Mouse (Mus musculus): Measurements from ENCODE around the gene Asf1b.

Asf1b gene

DNA sequence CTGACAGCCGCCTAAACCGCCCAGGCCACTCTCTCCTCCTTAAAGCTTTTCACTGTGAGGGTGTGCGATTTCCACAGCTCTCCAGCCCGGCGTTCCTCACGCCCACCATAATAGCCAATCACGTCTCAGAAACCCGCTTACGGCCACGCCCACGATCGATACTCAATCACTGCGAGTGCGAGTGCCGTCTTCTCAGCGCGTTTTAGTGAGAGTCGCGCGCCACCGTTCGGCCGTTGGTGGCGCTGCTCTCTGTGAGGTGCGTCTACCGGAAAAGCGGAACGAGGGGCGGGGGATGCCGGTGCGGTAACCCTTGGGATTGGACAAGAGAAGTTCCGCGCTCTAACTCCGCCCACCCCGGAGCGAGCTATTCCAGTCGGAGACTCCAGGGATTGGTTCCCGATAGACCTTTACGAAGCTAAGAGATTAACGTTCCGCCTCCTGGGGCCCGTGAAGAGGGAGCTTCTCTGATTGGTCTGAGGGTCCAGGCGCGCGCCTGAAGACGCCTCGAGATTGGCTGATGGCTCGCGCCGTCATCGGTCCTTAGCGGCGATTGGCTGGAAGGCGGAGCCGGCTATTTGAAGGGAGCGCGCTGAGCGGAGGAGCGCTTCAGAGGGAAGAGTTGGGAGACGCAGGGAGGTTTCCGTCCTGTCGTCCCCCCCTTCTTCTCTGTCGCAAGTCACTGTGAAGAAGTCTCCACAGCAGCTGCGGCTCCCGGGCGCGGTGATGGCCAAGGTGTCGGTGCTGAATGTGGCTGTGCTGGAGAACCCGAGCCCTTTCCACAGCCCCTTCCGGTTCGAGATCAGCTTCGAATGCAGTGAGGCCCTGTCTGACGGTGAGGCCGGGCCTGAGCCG, at the start of gene Asf1b, which contains the start of gene Gm10644:
TSS of gene Asf1b (plus strand) at position 402 of the 852 bp plus-strand sequence.
TSS of gene Gm10644 (minus strand) at position 100 of the 852 bp plus-strand sequence.
- DNase-seq, result peak; percentile 100

DNA sequence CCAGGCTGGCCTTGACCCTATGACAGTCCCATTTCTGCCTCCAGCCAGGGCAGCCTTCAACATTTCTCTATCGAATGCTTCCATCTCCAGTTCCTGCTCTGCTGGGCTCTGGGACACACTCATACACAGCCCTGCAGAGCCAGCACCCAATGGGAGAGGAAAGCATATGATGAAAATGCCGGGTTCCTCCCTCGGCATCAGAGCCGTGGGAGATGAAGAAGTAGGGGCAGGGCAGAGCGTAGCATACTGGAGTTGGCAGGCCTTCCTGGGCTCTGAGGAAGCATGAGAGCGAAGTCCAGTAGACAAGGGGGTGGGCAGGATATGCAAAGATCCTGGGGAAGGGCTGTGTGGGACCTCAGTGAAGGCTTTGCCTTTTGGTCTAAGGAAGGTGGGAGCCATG, 46.7 kb upstream of the Asf1b start:
- no peak for DNase-seq

DNA sequence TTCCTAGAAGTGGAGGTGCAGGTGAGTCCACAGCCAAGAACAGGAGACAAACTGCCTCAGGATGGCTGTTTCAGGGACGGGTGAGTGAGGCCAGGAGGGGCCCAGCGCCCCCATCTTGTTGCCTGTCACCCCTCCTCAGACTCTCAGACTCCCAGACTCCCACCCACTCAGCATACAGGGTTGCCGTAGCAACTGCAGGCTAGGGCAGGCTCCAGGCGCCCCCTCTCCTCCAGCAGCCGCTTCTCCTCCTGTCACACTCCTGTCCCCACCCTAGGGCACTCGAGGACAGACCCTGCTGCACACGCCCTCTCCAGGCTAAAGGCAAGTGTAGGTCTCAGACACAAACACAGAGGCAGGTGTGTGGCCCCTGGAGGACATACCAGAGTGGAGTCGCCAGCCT, 46.0 kb upstream of the Asf1b start:
- DNase-seq, result no peak

DNA sequence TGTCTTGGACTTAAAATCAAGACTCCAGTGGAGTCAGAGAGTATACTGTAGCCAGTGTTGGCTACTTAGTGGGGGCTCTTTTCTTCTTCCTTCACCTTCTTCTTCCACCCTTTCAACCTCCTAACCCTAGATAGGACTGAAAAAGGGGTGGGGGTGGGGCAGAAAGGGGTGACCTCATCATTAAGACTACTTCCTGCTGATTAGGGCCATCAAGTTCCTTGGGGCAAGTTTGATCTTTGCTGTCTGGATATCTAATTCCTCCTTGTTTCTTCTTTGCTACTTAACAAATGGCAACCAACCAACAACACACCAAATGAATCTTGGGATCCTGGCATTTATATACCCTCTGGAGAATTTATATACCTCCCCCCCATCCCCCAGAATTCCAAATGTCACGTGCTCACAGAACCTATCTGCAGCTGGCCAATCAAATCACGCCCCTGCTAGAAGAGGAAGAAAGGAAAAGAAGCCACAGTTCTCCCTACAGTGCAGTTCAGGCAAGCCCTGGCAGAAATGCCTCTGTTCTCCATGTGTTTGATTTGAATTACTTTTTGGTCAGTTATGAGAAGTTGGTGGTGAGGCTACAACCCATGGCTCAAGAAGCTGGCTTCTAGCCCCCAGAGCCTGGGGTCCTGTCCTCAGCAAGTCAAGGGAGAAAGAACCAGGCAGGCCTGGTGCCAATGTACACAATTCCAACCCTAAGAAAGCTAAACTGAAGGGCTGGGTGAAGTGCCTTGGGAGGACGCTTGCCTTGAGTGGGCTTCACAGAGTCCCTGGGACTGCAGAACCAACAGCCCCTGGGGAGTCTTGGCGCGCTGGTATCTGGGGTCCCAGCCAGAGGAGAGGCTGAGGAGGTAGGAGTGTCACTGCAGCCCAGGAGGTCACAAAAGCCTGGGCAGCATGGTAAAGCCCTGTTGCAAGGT, 43.2 kb upstream of the Asf1b start:
- DNase-seq, result no peak

DNA sequence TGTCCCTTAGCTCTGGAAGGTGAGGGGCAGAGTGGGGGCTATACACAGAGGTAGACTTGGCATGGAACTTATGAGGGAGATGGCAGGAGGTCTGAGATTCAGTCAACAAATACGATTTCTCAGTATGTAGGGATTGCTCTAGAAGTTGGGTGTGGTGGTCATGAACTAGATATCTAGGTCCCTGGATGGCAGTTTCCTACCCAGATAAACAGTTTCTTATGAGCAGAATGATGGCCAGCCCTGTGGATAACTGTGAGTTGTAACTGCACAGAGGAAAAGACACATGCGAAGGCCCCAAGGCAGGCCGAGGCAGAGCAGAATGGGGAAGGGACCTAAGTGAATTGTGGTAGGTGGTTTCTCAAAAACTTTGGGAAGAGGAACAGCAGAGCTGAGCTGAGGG, 41.1 kb upstream of the Asf1b start:
- no peak for DNase-seq

DNA sequence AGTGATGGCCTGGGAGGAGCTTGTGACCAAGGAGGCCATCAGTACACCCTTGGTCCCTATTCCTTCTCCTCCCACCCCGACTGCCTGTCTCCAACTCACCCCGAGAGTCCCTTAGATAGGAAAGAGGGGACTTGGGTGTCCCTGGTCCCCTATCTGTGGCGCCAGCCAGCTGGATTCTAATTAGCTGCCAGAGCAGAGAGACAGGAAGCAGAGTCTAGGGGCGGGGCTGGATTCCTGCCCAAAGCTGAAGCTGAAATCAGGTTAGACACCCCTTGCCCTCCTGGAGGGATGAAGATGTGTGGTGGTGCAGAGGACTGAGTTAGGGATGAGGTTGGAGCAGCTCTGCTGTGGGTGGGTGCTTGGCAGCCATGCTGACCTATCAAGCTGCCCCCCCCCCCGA, 40.4 kb upstream of the Asf1b start:
- DNase-seq, result no peak

DNA sequence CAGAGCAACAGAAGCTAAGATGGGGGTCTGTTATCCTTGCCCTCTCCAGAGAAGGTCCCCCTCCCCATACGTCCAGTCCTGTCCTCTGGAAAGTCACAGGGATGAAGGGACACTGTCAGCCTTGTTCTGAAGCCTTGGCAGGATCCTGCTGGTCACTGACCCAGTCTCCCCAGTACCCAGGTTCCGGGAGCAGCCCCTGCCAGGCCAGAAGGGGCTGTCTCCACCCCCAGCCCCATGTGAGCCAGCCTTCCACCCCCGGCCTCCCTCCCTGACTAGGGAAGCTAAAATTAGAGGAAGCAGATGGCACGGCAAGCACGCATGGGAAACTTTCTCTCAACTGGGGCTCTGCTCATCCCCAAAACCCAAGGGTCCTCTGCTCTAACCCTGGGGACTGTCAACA, 39.3 kb upstream of the Asf1b start:
- no peak for DNase-seq

DNA sequence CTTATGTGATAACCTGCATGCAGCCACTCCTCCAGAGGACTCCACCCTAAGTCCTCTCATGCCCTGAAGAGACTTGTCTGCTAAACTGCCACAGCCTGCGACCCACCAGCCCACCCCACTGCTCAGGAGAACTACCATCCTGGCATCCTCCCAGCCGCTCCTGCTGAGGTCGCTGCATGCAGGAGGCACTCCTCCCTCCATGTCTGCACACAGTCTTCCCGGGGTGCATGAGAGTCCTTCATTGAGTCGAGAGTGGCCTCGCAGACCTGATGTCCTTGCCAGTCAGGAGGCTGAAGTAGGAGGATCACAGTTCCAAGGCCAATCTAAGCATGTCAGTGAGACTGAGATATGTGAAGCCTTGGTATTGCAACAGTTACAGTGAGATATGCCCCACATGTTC, 37.7 kb upstream of the Asf1b start:
- DNase-seq, result no peak

DNA sequence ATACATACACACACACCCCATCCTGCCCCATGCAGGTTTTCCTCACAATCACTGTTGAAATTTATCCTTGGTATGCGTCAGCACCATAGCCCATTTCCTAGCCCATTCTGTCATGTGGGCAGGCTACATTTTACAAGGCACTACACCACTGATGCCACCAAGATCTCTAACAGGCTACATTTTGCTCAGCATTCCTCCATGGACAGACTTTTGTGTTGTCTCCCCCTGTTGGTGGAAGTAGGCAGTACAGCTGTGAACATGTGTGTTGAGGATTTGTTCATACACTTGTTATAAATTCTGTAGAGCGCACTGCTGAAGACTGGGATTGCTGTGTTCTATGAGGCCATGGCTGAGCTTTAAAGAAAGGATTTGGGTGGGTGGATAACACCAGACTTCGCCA, 33.7 kb upstream of the Asf1b start:
- peak; percentile 36 for DNase-seq

DNA sequence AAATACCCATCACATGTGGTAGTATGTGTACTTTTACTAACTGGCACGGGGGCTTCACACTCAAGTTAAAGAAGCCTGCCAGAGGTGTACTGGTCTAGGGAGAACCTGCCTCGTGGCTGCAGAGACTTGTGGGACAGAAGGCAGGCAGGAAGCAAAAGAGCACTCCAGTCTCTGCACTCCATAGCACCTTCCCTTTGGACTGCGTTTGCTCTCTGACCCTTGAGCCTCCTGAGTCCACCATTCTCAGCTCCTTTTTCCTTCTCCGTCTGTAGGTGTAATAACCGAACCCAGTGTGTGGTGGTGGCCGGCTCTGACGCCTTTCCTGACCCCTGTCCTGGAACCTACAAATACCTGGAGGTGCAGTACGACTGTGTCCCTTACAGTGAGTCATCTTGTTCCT, 32.6 kb upstream of the Asf1b start:
- no peak for DNase-seq

DNA sequence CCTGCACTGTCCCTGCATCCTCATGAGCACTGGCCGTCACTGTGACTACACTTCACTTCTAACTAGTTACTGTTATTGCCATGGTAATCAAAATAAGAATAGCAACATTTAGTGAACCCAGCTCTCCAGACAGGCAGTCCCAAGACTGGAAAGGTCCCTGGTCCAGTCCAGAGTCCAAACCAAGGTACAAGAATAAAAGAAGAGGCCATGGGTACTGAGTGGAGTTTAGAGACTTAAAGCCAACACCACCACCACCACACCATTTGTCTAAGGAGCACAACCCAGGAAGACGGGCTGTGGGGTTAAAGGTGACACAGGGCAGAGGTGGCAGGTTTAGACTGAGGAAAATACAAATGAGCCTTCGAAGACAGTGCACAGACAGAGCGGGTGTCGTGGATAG, 30.7 kb upstream of the Asf1b start:
- peak; percentile 57 for DNase-seq

DNA sequence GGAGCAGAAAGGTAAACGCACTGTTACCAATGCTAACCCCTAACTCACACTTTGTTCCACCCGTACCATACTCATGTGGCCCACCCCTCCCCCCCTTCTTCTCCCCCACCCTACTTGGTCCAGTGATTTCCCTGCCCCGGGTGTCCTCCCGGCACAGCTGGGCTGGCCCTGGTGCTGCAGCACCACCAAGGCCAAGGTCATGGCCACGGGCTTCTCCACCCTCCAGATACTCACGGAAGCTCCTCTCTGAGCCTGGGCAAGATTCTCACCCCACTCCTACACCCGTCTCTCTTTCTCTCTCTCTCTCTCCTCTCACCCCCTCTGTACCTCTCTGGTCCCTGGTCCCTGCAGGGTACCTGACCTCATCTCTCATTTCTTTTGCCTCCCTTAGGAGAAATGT, 29.0 kb upstream of the Asf1b start:
- no peak for DNase-seq

DNA sequence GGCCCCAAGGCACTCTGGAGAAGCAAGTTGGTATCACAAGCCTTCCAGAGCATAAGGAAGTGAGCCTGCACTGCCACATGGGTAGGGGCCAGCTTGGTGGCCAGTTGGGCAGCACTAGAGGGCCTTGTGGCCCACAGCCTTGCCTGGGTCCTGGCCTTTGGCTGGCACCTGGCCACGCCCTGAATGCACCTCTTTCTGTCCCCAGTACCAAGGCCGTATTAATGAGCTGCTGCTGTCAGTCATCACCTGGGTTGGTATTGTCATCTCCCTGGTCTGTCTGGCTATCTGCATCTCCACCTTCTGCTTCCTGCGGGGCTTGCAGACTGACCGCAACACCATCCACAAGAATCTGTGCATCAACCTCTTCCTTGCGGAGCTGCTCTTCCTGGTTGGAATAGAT, 21.1 kb upstream of the Asf1b start:
- no peak for DNase-seq

DNA sequence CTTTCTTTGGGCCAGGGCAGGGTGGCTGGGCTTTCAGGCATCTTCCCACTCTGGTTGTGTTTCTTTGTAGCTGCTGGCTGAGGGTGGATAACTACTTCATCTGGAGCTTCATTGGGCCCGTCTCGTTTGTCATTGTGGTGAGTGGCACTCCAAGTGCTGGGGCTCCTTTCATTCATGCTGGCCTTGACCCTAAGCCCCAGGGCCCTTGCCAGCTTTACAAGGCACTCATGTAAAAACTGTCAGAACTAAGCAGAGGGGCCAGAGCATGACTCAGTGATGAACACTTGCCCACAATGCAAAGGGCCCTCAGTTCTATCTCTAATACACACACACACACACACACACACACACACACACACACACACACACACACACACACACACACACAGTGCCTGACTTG, 20.3 kb upstream of the Asf1b start:
- DNase-seq, result no peak

DNA sequence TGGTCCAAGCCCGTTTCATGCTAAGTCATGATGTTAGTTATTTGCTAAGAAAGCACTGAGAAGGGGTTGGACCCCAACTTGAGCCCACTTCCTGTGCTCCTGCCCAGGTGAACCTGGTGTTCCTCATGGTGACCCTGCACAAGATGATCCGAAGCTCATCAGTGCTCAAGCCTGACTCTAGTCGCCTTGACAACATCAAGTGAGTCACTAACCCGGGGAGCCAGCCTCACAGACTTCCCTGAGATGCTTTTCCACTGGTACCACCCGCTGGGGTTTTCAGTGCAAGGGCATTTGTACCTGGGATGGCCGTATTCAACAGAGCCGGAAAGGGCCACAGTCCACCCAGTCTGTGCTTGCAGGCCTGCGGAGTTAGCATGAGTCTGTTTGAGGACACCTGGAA, 19.9 kb upstream of the Asf1b start:
- DNase-seq, result no peak

DNA sequence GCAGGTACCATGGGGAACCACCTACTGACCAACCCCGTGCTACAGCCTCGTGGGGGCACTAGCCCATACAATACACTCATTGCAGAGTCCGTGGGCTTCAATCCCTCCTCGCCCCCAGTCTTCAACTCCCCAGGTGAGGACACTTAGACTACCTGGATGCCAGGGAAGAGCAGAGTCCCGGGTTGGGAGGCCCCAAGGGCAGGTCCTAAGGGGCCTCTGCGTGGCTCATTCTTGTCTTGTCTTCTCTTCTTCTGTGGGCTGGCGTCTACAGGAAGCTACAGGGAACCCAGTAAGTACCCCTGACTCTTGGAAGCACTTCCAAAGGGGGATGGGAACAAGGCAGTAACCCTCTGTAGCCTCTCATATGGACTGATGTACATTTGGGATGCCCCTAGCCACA, 17.7 kb upstream of the Asf1b start:
- DNase-seq, result no peak

DNA sequence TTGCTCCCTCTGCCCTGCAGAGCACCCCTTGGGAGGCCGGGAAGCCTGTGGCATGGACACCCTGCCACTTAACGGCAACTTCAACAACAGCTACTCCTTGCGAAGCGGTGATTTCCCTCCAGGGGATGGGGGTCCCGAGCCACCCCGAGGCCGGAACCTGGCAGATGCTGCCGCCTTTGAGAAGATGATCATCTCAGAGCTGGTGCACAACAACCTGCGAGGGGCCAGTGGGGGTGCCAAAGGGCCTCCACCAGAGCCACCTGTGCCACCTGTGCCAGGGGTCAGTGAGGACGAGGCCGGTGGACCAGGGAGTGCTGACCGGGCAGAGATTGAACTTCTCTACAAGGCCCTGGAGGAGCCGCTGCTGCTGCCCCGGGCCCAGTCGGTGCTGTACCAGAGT, 17.0 kb upstream of the Asf1b start:
- DNase-seq, result no peak

DNA sequence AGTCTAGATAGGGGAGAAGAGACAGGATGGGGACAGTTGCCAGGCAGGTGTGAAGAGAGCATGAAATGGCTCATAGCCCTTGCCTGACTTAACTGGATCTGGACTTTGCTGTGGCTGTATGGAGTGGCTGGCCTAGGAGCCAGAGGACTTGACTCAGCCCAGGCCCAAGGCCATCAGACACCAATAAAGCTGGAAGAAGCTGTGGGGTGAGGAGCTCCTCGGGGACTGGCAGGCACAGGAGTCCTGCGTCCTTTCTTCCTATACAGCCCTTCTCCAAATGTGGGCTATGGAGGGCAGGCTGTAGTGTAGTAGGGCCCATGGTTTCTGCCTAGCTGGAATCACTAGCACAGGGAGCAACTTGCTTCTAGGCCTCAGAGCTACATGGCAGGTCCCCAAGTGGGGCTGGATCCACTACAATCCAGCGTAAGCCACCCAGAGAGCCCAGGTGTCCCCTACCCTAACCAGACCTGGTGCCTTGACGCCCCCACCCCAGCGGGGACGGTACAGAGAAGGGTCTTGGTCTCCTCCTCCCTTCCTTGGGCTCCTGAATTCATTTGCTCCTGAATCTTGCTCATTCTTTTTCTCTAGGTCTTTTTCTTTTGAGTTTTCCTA, 14.1 kb upstream of the Asf1b start:
- no peak for DNase-seq

DNA sequence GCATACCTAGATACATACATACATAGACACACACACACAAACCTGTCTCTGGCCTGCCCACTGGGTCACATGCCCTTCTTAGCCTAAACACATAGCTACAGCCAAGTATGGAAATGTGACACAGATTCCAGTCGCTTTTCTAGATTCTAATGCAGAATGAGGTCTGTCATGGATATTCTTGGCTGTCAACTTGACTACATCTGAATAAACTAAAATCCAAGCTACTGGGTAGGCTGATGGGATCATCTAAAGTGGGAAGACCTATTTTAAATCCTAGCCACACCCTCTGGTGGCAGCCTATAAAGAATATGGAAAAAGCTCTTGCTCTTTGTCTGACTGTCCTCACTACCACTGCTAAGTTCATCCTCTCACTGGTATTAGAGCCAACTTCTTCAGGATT, 12.9 kb upstream of the Asf1b start:
- no peak for DNase-seq

DNA sequence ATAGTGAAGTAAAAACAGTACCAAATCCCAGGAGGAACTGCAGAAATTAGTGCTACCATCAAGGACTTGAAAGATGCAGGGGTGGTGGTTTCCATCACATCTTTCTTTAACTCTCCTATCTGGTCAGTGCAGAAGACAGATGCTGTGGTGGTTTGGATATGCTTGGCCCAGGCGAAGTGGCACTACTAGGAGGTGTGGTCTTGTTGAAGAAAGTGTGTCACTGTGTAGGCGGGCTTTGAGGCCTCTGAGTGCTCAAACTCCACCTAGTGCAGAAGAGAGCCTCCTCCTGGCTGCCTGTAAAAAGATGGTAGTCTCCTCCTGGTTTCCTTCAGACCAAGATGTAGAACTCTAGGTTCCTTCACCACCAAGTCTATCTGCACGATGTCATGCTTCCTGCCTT, 9.8 kb upstream of the Asf1b start:
- no peak for DNase-seq

DNA sequence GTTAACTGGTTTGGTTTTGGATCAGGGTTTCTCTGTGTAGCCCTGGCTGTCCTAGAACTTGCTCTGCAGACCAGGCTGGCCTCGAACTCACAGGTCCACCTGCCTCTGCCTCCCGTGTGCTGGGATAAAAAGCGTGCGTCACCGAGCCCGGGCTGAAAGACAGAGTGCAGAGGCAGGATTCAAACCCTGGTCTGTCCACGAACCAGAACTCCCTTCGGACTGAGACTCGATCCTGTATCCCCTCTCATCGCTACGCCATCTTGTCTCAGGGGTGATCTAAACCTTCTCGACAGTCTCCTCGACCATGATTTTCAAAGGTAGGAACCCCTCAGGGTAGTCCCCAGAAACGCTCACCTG, 580 bp upstream of the Asf1b start:
- no peak for DNase-seq

DNA sequence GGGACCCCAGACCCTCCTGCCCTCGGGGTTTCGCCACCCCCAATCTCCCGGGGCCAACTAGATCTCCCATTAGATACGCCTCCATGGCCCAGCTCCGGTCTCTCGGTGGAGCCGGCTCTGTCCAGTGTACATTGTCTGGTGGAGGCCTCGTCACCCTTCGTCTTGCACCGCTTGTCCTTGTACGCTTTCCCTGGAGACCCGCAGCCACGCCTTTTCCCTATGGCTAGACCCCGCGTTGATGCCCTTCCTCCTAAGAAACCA, 581 bp downstream of the Asf1b start:
- no peak for DNase-seq

DNA sequence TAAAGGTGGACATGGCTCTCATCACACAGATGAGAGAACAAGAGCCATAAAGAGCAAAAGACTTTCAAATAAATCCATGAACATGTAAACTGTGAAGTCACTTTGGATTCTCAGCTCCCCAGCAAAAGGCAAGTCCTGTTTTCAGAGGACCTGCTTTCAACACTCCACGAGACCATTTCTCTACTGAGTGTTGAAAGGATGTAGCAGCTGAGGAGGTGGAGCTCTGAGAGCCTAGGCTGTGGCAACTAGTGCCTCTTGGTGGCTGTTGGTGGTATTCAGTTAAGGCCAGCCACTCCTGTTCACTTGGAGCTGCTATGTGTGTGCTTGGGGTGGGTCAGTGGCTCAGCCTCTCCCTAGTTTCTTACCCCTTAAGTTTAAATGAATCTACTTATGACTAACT, 1.5 kb downstream of the Asf1b start:
- no peak for DNase-seq
